18 mouse cellular contexts compared by ENCODE assay signal in genomic region chr15:98823434-98823833, GRCm38 (mm10). TPM values are rescaled to one million over a fixed set of nuclear protein-coding genes. Genes with fewer than 3 reads are reported as not detected.
DNase-seq lines count a peak whose midpoint lies in the region; ATAC-seq and TF ChIP-seq lines count a peak whose summit lies in the region.
"Had no signal": no experiment of that assay in that cellular context is flagged by ENCODE, and none has a peak within 500 bp of the region (broad histone marks: within the 10 kb centered on the region; RNA-seq: fewer than 3 reads in every experiment).

No protein-coding gene starts in this region.

- H3K27ac ChIP-seq in heart, adult 2 months, result no peak overlapping the region
- H3K27ac ChIP-seq in liver, postnatal 0 days (ENCODE audit: low read depth), result no peak overlapping the region
- H3K27ac ChIP-seq in liver, embryonic 11.5 days (ENCODE audit: low read depth, low read length), result no peak overlapping the region

- peaks cover 1% of the 10 kb centered on the region for H3K4me1 ChIP-seq in heart, adult 2 months (ENCODE audit: control insufficient read depth, insufficient read depth, low read length)
- peaks cover 18% of the 10 kb centered on the region for H3K4me1 ChIP-seq in liver, postnatal 0 days (ENCODE audit: insufficient read depth)
- H3K4me1 ChIP-seq in liver, embryonic 11.5 days (replicated peaks; ENCODE audit: control insufficient read depth, insufficient read depth, low read length), result peaks cover 20% of the 10 kb centered on the region
- peaks cover 62% of the 10 kb centered on the region for H3K4me1 ChIP-seq in E14TG2a.4 (replicated peaks; ENCODE audit: low read depth, low read length)

- intact Hi-C loops in heart, adult 2 months (cut with DNase I), result no loop called here

- TF ChIP-seq CTCF in heart, adult 2 months (IDR thresholded peaks at IDR 0.05), result peak; percentile 56
- peak; percentile 46 for TF ChIP-seq CTCF in liver, postnatal 0 days (IDR thresholded peaks at IDR 0.05; ENCODE audit: low read depth)
- peak; percentile 36; the same call in 1 of the 2 replicates for TF ChIP-seq CTCF in E14TG2a.4 (conservative IDR thresholded peaks at IDR 0.05; ENCODE audit: low read length)

- no peak overlapping the region for H3K9ac ChIP-seq in heart, adult 2 months (ENCODE audit: low read depth, low read length)
- H3K9ac ChIP-seq in liver, postnatal 0 days (replicated peaks), result no peak overlapping the region
- no peak overlapping the region for H3K9ac ChIP-seq in liver, embryonic 11.5 days (ENCODE audit: low read depth, low read length)
- H3K9ac ChIP-seq: liver, embryonic 13.5 days had no signal

- no peak for TF ChIP-seq POLR2A in heart, adult 2 months (IDR thresholded peaks at IDR 0.05; ENCODE audit: insufficient read depth, low read depth, low read length)

- DNase-seq in heart, adult 2 months, result no peak
- no peak for DNase-seq in heart, adult 18-20 months
- peak; percentile 29 for DNase-seq in liver, postnatal 0 days
- DNase-seq in liver, embryonic 11.5 days (ENCODE audit: low spot score), result no peak
- peak; percentile 61 for DNase-seq in induced T-regulatory cell, adult 2 months (ENCODE audit: low read depth)
- no peak for DNase-seq in spleen, adult 12 weeks (ENCODE audit: low spot score)
- DNase-seq in heart, adult 9 months (ENCODE audit: low spot score in 2 of 2), result no peak
- DNase-seq: adrenal gland, adult 8-10 months; liver, embryonic 13.5 days; thymus, adult 18-20 months had no signal

- no peak for ATAC-seq in liver, postnatal 0 days
- no peak for ATAC-seq in liver, embryonic 11.5 days (replicated peaks; ENCODE audit: low FRiP score)

- no peak overlapping the region for H3K4me3 ChIP-seq in heart, adult 2 months
- H3K4me3 ChIP-seq in liver, postnatal 0 days (ENCODE audit: low read depth, low read length), result no peak overlapping the region
- no peak overlapping the region for H3K4me3 ChIP-seq in liver, embryonic 11.5 days (ENCODE audit: low read depth, low read length)
- H3K4me3 ChIP-seq in E14TG2a.4 (replicated peaks; ENCODE audit: low read length), result no peak overlapping the region
- H3K4me3 ChIP-seq: liver, embryonic 13.5 days; megakaryocyte, embryonic 14.5 days; myocyte had no signal

- 0 out of 2 replicates have a peak, but pooled peaks cover 3% of the 10 kb centered on the region for H3K79me2 ChIP-seq in heart, adult 2 months (replicated peaks; ENCODE audit: control insufficient read depth, insufficient read depth, low read length)

- peaks cover 6% of the 10 kb centered on the region for H3K36me3 ChIP-seq in heart, adult 2 months (ENCODE audit: control insufficient read depth, insufficient read depth, low read length)
- peaks cover 66% of the 10 kb centered on the region for H3K36me3 ChIP-seq in liver, postnatal 0 days (replicated peaks; ENCODE audit: insufficient read depth, low read length)
- H3K36me3 ChIP-seq in liver, embryonic 11.5 days (ENCODE audit: control insufficient read depth, insufficient read depth, low read length), result peaks cover 27% of the 10 kb centered on the region
- H3K36me3 ChIP-seq in E14TG2a.4 (ENCODE audit: insufficient read depth, low read length), result peaks cover 66% of the 10 kb centered on the region

- WGBS in heart, adult 2 months, result 83% methylated on average over 3 of the region's 3 CpGs
- WGBS in liver, postnatal 0 days (ENCODE audit: insufficient replicate concordance), result 80% methylated on average over 3 of the region's 3 CpGs
- 67% methylated on average over 3 of the region's 3 CpGs for WGBS in liver, embryonic 11.5 days

- TF ChIP-seq EP300 in heart, adult 2 months (IDR thresholded peaks at IDR 0.05; ENCODE audit: insufficient read depth, low read depth, low read length), result no peak
- TF ChIP-seq EP300 in liver, postnatal 0 days (IDR thresholded peaks at IDR 0.05; ENCODE audit: low read depth), result no peak

- no peak overlapping the region for H3K4me2 ChIP-seq in liver, postnatal 0 days (ENCODE audit: low read depth, low read length)
- no peak overlapping the region for H3K4me2 ChIP-seq in liver, embryonic 11.5 days
- H3K4me2 ChIP-seq: liver, embryonic 13.5 days had no signal

- no peaks in the 10 kb centered on the region for H3K27me3 ChIP-seq in heart, adult 2 months (ENCODE audit: control insufficient read depth, insufficient read depth, low read length)
- H3K27me3 ChIP-seq in liver, postnatal 0 days (ENCODE audit: insufficient read depth, low read length), result no peaks in the 10 kb centered on the region
- no peaks in the 10 kb centered on the region for H3K27me3 ChIP-seq in liver, embryonic 11.5 days (replicated peaks; ENCODE audit: control insufficient read depth, insufficient read depth, low read length)
- no peaks in the 10 kb centered on the region for H3K27me3 ChIP-seq in E14TG2a.4 (ENCODE audit: insufficient read depth, low read length)
- H3K27me3 ChIP-seq: liver, embryonic 13.5 days; megakaryocyte, embryonic 14.5 days had no signal

- H3K9me3 ChIP-seq in liver, postnatal 0 days (ENCODE audit: low read length), result no peaks in the 10 kb centered on the region
- no peaks in the 10 kb centered on the region for H3K9me3 ChIP-seq in liver, embryonic 11.5 days (ENCODE audit: control insufficient read depth, low read length)
- H3K9me3 ChIP-seq in E14TG2a.4 (ENCODE audit: low read length), result no peaks in the 10 kb centered on the region
- H3K9me3 ChIP-seq: G1E; liver, embryonic 13.5 days had no signal

RNA-seq across cellular contexts. Expression of gene Prkag1, which starts 7.9 kb away (rescaled TPM):
- 100 to 1,000 TPM; 104 to 114 TPM for total RNA-seq in heart, adult 2 months (2021)
- 95.7 and 200 TPM in 2 replicates for polyA plus RNA-seq in heart, adult 2 months (2012; rRNA removed)
- 100 to 1,000 TPM; 107 to 125 TPM for total RNA-seq in heart, adult 18-20 months (2021)
- 42.0 and 47.4 TPM in 2 replicates for polyA plus RNA-seq in liver, postnatal 0 days (2015; fragmentation: Nextera tagmentation; extraction: Ambion mirVana)
- 128 and 140 TPM in 2 replicates for polyA plus RNA-seq in liver, embryonic 11.5 days (2014; fragmentation: Nextera tagmentation; extraction: Ambion mirVana)

RNA-seq across cellular contexts. Expression of gene Ddn, which starts 14.1 kb away (rescaled TPM):
- total RNA-seq in heart, adult 2 months (2021), result under 1 TPM; 0.45 to 0.50 TPM
- 0.12 and 0.23 TPM in 2 replicates for polyA plus RNA-seq in heart, adult 2 months (2012; rRNA removed)
- under 1 TPM; 0.64 to 0.79 TPM for total RNA-seq in heart, adult 18-20 months (2021)
- polyA plus RNA-seq in liver, postnatal 0 days (2015; fragmentation: Nextera tagmentation; extraction: Ambion mirVana), result not detected in 2 replicates
- 0.12 and 0.16 TPM in 2 replicates for polyA plus RNA-seq in liver, embryonic 11.5 days (2014; fragmentation: Nextera tagmentation; extraction: Ambion mirVana)
- polyA plus RNA-seq: intestine, embryonic 14.5 days; liver, embryonic 13.5 days had no signal

RNA-seq across cellular contexts. Expression of gene Wnt1, which starts 33.8 kb away (rescaled TPM):
- total RNA-seq in heart, adult 2 months (2021), result not detected
- polyA plus RNA-seq in heart, adult 2 months (2012; rRNA removed), result not detected in 2 replicates
- total RNA-seq in heart, adult 18-20 months (2021), result not detected
- polyA plus RNA-seq in liver, postnatal 0 days (2015; fragmentation: Nextera tagmentation; extraction: Ambion mirVana), result not detected in 2 replicates
- polyA plus RNA-seq in liver, embryonic 11.5 days (2014; fragmentation: Nextera tagmentation; extraction: Ambion mirVana), result not detected in 2 replicates
- total RNA-seq: adrenal gland, adult 8-10 months; G1E; heart, postnatal 25 days; layer of hippocampus, postnatal 25 days had no signal
- polyA plus RNA-seq: G1E; gonadal fat pad, adult 2 months; intestine, embryonic 14.5 days; liver, embryonic 13.5 days had no signal

RNA-seq across cellular contexts. Expression of gene Wnt10b, which starts 45.5 kb away (rescaled TPM):
- under 1 TPM; 0.20 to 0.29 TPM for total RNA-seq in heart, adult 2 months (2021)
- 0.23 and 0.70 TPM in 2 replicates for polyA plus RNA-seq in heart, adult 2 months (2012; rRNA removed)
- under 1 TPM; 0.10 to 0.20 TPM for total RNA-seq in heart, adult 18-20 months (2021)
- 0.04 and 0.08 TPM in 2 replicates for polyA plus RNA-seq in liver, postnatal 0 days (2015; fragmentation: Nextera tagmentation; extraction: Ambion mirVana)
- polyA plus RNA-seq in liver, embryonic 11.5 days (2014; fragmentation: Nextera tagmentation; extraction: Ambion mirVana), result not detected in 2 replicates
- polyA plus RNA-seq: liver, embryonic 13.5 days had no signal

RNA-seq across cellular contexts. Expression of gene Kmt2d, which starts 47.6 kb away (rescaled TPM):
- total RNA-seq in heart, adult 2 months (2021), result 10 to 100 TPM; 51.3 to 56.5 TPM
- 17.1 and 17.7 TPM in 2 replicates for polyA plus RNA-seq in heart, adult 2 months (2012; rRNA removed)
- 10 to 100 TPM; 47.0 to 58.4 TPM for total RNA-seq in heart, adult 18-20 months (2021)
- polyA plus RNA-seq in liver, postnatal 0 days (2015; fragmentation: Nextera tagmentation; extraction: Ambion mirVana), result 3.0 and 3.6 TPM in 2 replicates
- polyA plus RNA-seq in liver, embryonic 11.5 days (2014; fragmentation: Nextera tagmentation; extraction: Ambion mirVana), result 14.3 and 17.0 TPM in 2 replicates

Comparison
In these comparisons a context has a peak if more than half of its experiments do, and no peak if none do; other contexts are left out.
1. DNase-seq: peak in liver, postnatal 0 days (single experiment) and induced T-regulatory cell, adult 2 months (single experiment); none in heart, adult 2 months (0 of 2), heart, adult 18-20 months (0 of 2), liver, embryonic 11.5 days (single experiment), spleen, adult 12 weeks (single experiment) and heart, adult 9 months (0 of 2).
2. Peak in every context shown above with its lines, with median percentiles within 50 percentile points of each other: CTCF ChIP-seq.